Mouse (Mus musculus): Measurements from ENCODE around the gene Pgbd5. TPM values are rescaled to one million over a fixed set of nuclear protein-coding genes. Genes with fewer than 3 reads are reported as not detected.

Gene Pgbd5
- polyA plus RNA-seq, 1 experiment = not detected

DNA sequence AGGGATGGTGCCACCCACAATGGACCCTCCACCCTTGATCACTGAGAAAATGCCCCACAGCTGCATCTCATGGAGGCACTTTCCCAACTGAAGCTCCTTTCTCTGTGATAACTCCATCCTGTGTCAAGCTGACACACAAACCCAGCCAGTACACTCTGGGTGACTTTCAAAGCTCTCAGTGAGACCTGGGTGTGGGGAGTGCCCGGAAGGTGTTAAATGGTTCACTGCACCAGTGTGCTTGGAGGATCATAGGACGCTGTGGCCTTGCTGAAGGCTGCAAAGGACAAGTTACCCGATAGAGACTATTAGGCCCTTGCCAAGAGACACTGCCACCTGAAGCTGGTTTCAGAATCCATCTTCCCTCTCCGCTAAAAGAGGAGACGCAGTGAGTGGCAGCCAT lies 36.2 kb upstream of the Pgbd5 start:
- no peaks in the 10 kb centered on the region for H3K36me3 ChIP-seq (ENCODE audit: control insufficient read depth, insufficient read depth)
- peaks cover 72% of the 10 kb centered on the region for H3K27me3 ChIP-seq (ENCODE audit: control insufficient read depth, insufficient read depth, insufficient read length)
- H3K79me3 ChIP-seq (ENCODE audit: low read depth) = no peaks in the 10 kb centered on the region
- H3ac ChIP-seq (ENCODE audit: control insufficient read depth, insufficient read length, low read depth) = no peak overlapping the region
- TF ChIP-seq MYOD1 (IDR thresholded peaks at IDR 0.05; ENCODE audit: control insufficient read depth, insufficient read length, low read depth) (no peak), USF1 (IDR thresholded peaks at IDR 0.05; ENCODE audit: low read depth) (no peak), FOSL1 (IDR thresholded peaks at IDR 0.05; ENCODE audit: insufficient read depth, low read length, poor library complexity, severe bottlenecking) (no peak), CEBPB (IDR thresholded peaks at IDR 0.05; ENCODE audit: low read depth) (no peak), CTCF (IDR thresholded peaks at IDR 0.05; ENCODE audit: control insufficient read depth, insufficient read depth, insufficient read length) (no peak), MYOG (IDR thresholded peaks at IDR 0.05; ENCODE audit: control insufficient read depth, extremely low read depth, insufficient read length) (no peak), MAX (IDR thresholded peaks at IDR 0.05) (no peak)
- no peaks in the 10 kb centered on the region for H3K79me2 ChIP-seq (ENCODE audit: control insufficient read depth, insufficient read depth)
- H3K4me3 ChIP-seq (ENCODE audit: insufficient read depth, poor library complexity, severe bottlenecking) = no peak overlapping the region

DNA sequence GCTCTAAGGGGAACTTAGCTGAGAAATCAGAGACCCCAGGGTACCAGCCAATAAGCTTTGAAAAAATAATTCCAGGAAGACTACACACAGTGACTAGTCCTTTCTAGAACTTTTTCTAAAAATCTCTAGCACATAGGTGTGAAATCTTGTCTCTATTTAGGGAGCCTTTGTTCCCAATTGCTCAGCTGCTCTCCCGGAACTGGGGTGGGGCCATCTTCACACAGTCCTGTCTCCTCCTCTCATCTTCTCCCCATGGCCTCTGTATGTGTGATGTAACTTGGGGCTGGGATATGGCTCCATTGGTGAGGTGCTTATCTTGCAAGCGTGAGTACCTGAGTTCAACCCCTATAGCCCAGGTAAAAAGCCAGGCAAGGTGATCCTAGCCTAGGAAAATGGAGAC lies 25.2 kb upstream of the Pgbd5 start:
- TF ChIP-seq USF1 (IDR thresholded peaks at IDR 0.05; ENCODE audit: low read depth) (no peak), FOSL1 (IDR thresholded peaks at IDR 0.05; ENCODE audit: insufficient read depth, low read length, poor library complexity, severe bottlenecking) (no peak), MYOD1 (IDR thresholded peaks at IDR 0.05; ENCODE audit: control insufficient read depth, insufficient read length, low read depth) (no peak)
- H3ac ChIP-seq (ENCODE audit: control insufficient read depth, insufficient read length, low read depth) = no peak overlapping the region
- H3K36me3 ChIP-seq (ENCODE audit: control insufficient read depth, insufficient read depth) = no peaks in the 10 kb centered on the region
- H3K4me3 ChIP-seq (ENCODE audit: insufficient read depth, poor library complexity, severe bottlenecking) = no peak overlapping the region
- H3K27me3 ChIP-seq (ENCODE audit: control insufficient read depth, insufficient read depth, insufficient read length) = peaks cover 53% of the 10 kb centered on the region
- no peaks in the 10 kb centered on the region for H3K79me3 ChIP-seq (ENCODE audit: low read depth)
- no peaks in the 10 kb centered on the region for H3K79me2 ChIP-seq (ENCODE audit: control insufficient read depth, insufficient read depth)

DNA sequence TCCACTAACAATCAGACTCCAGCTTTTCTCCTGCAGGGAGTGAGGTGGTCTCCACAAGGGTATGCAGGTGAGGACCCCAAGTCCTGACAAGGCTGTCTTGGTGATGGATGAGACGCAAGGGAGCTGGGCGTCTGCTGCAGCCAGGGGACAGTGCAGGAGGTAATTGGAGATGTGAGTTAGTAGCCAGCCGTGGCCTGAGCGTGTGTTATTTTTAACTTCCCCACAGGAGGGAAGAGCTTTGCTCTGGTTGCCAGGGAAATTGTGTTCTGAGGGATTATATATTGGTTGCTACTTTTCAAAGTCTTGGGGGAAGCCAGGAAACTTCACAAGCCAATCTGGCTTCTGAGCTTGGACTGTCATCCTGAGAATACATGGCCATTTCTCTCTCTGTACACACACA lies 23.7 kb upstream of the Pgbd5 start:
- Histone ChIP-seq H3K27me3 (ENCODE audit: control insufficient read depth, insufficient read depth, insufficient read length) (peaks cover 50% of the 10 kb centered on the region), H3K79me3 (ENCODE audit: low read depth) (no peaks in the 10 kb centered on the region), H3K36me3 (ENCODE audit: control insufficient read depth, insufficient read depth) (no peaks in the 10 kb centered on the region), H3K4me3 (ENCODE audit: insufficient read depth, poor library complexity, severe bottlenecking) (no peak overlapping the region), H3ac (ENCODE audit: control insufficient read depth, insufficient read length, low read depth) (no peak overlapping the region), H3K79me2 (ENCODE audit: control insufficient read depth, insufficient read depth) (no peaks in the 10 kb centered on the region)
- TF ChIP-seq MAX (IDR thresholded peaks at IDR 0.05) = no peak
- TF ChIP-seq CTCF (IDR thresholded peaks at IDR 0.05; ENCODE audit: control insufficient read depth, insufficient read depth, insufficient read length) = no peak
- no peak for TF ChIP-seq MYOG (IDR thresholded peaks at IDR 0.05; ENCODE audit: control insufficient read depth, extremely low read depth, insufficient read length)
- no peak for TF ChIP-seq USF1 (IDR thresholded peaks at IDR 0.05; ENCODE audit: low read depth)
- no peak for TF ChIP-seq MYOD1 (IDR thresholded peaks at IDR 0.05; ENCODE audit: control insufficient read depth, insufficient read length, low read depth)
- no peak for TF ChIP-seq FOSL1 (IDR thresholded peaks at IDR 0.05; ENCODE audit: insufficient read depth, low read length, poor library complexity, severe bottlenecking)
- TF ChIP-seq CEBPB (IDR thresholded peaks at IDR 0.05; ENCODE audit: low read depth) = no peak

DNA sequence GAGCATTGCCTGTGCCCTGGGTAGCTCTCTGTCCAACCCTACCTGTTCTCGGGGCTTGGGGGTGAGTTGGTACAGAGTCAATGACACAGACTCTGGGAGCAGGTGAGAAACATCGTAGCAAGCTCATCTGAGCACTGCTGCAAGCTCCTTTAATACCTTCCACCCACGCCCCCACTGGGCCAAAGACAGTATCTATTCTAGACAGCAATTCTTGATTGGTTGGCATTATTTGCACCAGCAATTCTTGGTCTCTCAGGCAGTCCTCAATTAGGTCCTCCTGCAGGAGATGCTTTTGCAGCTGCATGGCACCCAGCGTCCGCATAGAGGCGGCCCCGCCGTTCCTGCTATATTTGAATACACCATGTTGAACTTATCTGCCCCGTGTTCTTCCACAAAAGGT lies 22.7 kb upstream of the Pgbd5 start:
- Histone ChIP-seq H3K79me2 (ENCODE audit: control insufficient read depth, insufficient read depth) (no peaks in the 10 kb centered on the region), H3K79me3 (ENCODE audit: low read depth) (no peaks in the 10 kb centered on the region), H3K36me3 (ENCODE audit: control insufficient read depth, insufficient read depth) (no peaks in the 10 kb centered on the region), H3ac (ENCODE audit: control insufficient read depth, insufficient read length, low read depth) (no peak overlapping the region), H3K4me3 (ENCODE audit: insufficient read depth, poor library complexity, severe bottlenecking) (no peak overlapping the region), H3K27me3 (ENCODE audit: control insufficient read depth, insufficient read depth, insufficient read length) (peaks cover 41% of the 10 kb centered on the region)
- TF ChIP-seq FOSL1 (IDR thresholded peaks at IDR 0.05; ENCODE audit: insufficient read depth, low read length, poor library complexity, severe bottlenecking) (no peak), USF1 (IDR thresholded peaks at IDR 0.05; ENCODE audit: low read depth) (no peak), MYOG (IDR thresholded peaks at IDR 0.05; ENCODE audit: control insufficient read depth, extremely low read depth, insufficient read length) (no peak), MAX (IDR thresholded peaks at IDR 0.05) (no peak), MYOD1 (IDR thresholded peaks at IDR 0.05; ENCODE audit: control insufficient read depth, insufficient read length, low read depth) (no peak), CEBPB (IDR thresholded peaks at IDR 0.05; ENCODE audit: low read depth) (no peak), CTCF (IDR thresholded peaks at IDR 0.05; ENCODE audit: control insufficient read depth, insufficient read depth, insufficient read length) (no peak)

DNA sequence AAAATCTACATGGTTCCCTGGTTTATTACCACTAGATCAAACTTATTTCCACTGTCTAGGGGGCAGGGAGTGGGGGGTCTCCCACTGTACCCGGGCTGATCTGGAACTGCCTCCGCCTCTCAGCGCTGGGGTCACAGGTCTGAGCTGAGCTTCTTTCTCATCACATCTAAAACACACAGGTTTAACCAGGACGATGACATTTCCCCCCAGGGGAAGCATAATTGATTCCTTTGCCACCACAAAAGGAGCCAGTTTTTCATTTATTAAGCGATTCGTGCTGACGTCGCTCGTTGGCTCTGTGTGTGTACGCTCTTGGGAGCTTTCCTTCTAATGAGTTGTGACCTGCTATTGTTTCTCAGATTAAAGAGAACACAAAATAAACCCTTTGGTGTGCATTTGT lies 21.6 kb upstream of the Pgbd5 start:
- Histone ChIP-seq H3K4me3 (ENCODE audit: insufficient read depth, poor library complexity, severe bottlenecking) (no peak overlapping the region), H3K27me3 (ENCODE audit: control insufficient read depth, insufficient read depth, insufficient read length) (peaks cover 35% of the 10 kb centered on the region), H3K79me3 (ENCODE audit: low read depth) (no peaks in the 10 kb centered on the region), H3K79me2 (ENCODE audit: control insufficient read depth, insufficient read depth) (no peaks in the 10 kb centered on the region), H3K36me3 (ENCODE audit: control insufficient read depth, insufficient read depth) (no peaks in the 10 kb centered on the region), H3ac (ENCODE audit: control insufficient read depth, insufficient read length, low read depth) (no peak overlapping the region)
- TF ChIP-seq CTCF (IDR thresholded peaks at IDR 0.05; ENCODE audit: control insufficient read depth, insufficient read depth, insufficient read length) = no peak
- no peak for TF ChIP-seq USF1 (IDR thresholded peaks at IDR 0.05; ENCODE audit: low read depth)
- no peak for TF ChIP-seq MYOD1 (IDR thresholded peaks at IDR 0.05; ENCODE audit: control insufficient read depth, insufficient read length, low read depth)
- no peak for TF ChIP-seq MYOG (IDR thresholded peaks at IDR 0.05; ENCODE audit: control insufficient read depth, extremely low read depth, insufficient read length)
- TF ChIP-seq FOSL1 (IDR thresholded peaks at IDR 0.05; ENCODE audit: insufficient read depth, low read length, poor library complexity, severe bottlenecking) = no peak
- TF ChIP-seq MAX (IDR thresholded peaks at IDR 0.05) = no peak
- TF ChIP-seq CEBPB (IDR thresholded peaks at IDR 0.05; ENCODE audit: low read depth) = no peak

DNA sequence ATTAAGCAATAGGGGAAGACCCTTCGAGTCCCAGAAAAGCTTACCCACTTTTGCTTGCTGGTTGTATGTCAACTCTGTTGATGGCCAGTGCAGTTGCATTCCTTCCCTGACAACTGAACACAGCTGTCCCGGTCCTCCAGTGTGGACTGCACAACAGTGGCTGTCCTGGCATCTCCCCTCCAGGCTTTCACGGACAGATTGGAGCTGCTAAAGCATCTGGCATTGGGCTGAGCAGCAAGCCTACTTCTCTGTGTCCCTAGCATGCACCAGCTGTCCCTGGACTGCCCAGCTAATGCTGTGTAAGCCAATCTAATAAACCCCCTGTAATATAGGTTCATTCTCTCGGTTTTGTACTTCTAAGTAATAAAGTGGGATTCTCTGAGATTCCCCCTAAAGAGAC lies 21.2 kb upstream of the Pgbd5 start:
- no peaks in the 10 kb centered on the region for H3K79me3 ChIP-seq (ENCODE audit: low read depth)
- H3K27me3 ChIP-seq (ENCODE audit: control insufficient read depth, insufficient read depth, insufficient read length) = peaks cover 31% of the 10 kb centered on the region
- TF ChIP-seq CEBPB (IDR thresholded peaks at IDR 0.05; ENCODE audit: low read depth) = no peak
- no peak for TF ChIP-seq MAX (IDR thresholded peaks at IDR 0.05)
- TF ChIP-seq CTCF (IDR thresholded peaks at IDR 0.05; ENCODE audit: control insufficient read depth, insufficient read depth, insufficient read length) = no peak
- no peak for TF ChIP-seq MYOD1 (IDR thresholded peaks at IDR 0.05; ENCODE audit: control insufficient read depth, insufficient read length, low read depth)
- no peak for TF ChIP-seq MYOG (IDR thresholded peaks at IDR 0.05; ENCODE audit: control insufficient read depth, extremely low read depth, insufficient read length)
- no peak for TF ChIP-seq FOSL1 (IDR thresholded peaks at IDR 0.05; ENCODE audit: insufficient read depth, low read length, poor library complexity, severe bottlenecking)
- TF ChIP-seq USF1 (IDR thresholded peaks at IDR 0.05; ENCODE audit: low read depth) = no peak
- H3K4me3 ChIP-seq (ENCODE audit: insufficient read depth, poor library complexity, severe bottlenecking) = no peak overlapping the region
- H3ac ChIP-seq (ENCODE audit: control insufficient read depth, insufficient read length, low read depth) = no peak overlapping the region
- H3K79me2 ChIP-seq (ENCODE audit: control insufficient read depth, insufficient read depth) = no peaks in the 10 kb centered on the region
- H3K36me3 ChIP-seq (ENCODE audit: control insufficient read depth, insufficient read depth) = no peaks in the 10 kb centered on the region
